Mouse (Mus musculus) intestine, embryonic 14.5 days (tissue): ENCODE measurements around the gene Chil5. TPM values are rescaled to one million over a fixed set of nuclear protein-coding genes. Genes with fewer than 3 reads are reported as not detected.
"Not testable (repeated sequence)": the region's sequence is repeated elsewhere in the genome, so short reads cannot be mapped to it uniquely, and the experiment has no call there.

ENCODE experiments used
- ATAC-seq: fragments of 200-750 bp; cut with Nextera tagmentation; replicated peaks from 2 replicates; pipeline ENCODE4 v1.8.0; 2017; ENCODE audit warnings: low read depth, moderate number of reproducible peaks, moderate TSS enrichment, moderate library complexity; ENCODE audit not compliant: low FRiP score, low TSS enrichment
- DNase-seq: peaks from one replicate; pipeline ENCODE4 v3.0.0-alpha.2; 2018; ENCODE audit warnings: low spot score
- H3K27ac ChIP-seq: fragments of 300-500 bp; sonication (generic); 2 replicates; pipeline ENCODE4 v1.5.1; 2014; ENCODE audit warnings: low read depth, mild to moderate bottlenecking, control low read depth
- H3K27me3 ChIP-seq: fragments of 300-500 bp; sonication (generic); replicated peaks from 2 replicates; pipeline ENCODE4 v1.6.1; 2014; ENCODE audit warnings: low read length, control low read depth; ENCODE audit not compliant: control insufficient read depth, insufficient read depth
- H3K36me3 ChIP-seq: fragments of 300-500 bp; sonication (generic); 2 replicates; pipeline ENCODE4 v1.6.1; 2014; ENCODE audit warnings: low read length, control low read depth; ENCODE audit not compliant: control insufficient read depth, insufficient read depth
- H3K4me1 ChIP-seq: fragments of 300-500 bp; sonication (generic); replicated peaks from 2 replicates; pipeline ENCODE4 v1.6.1; 2014; ENCODE audit warnings: low read length, control low read depth, mixed read lengths; ENCODE audit not compliant: control insufficient read depth, insufficient read depth
- H3K4me2 ChIP-seq: fragments of 300-500 bp; sonication (generic); 2 replicates; pipeline ENCODE4 v1.6.1; 2014; ENCODE audit warnings: low read length
- H3K4me3 ChIP-seq: fragments of 300-500 bp; sonication (generic); 2 replicates; pipeline ENCODE4 v1.5.1; 2014; ENCODE audit warnings: low read depth, low read length, control low read depth, mixed read lengths
- H3K9ac ChIP-seq: fragments of 300-500 bp; sonication (generic); 2 replicates; pipeline ENCODE4 v1.6.1; 2014; ENCODE audit warnings: mild to moderate bottlenecking, low read length
- H3K9me3 ChIP-seq: fragments of 300-500 bp; sonication (generic); 2 replicates; pipeline ENCODE4 v1.6.1; 2016; ENCODE audit warnings: low read length, control low read depth; ENCODE audit not compliant: control insufficient read depth
- WGBS: fragments of 180-500 bp; shearing (Covaris S2); extraction: QIAGEN DNeasy Blood & Tissue Kit; methylation state at CpG from one replicate; pipeline ENCODE4 v1.1.7; 2014; 5-methylcytosine and 5-hydroxymethylcytosine counted together
- polyA plus RNA-seq: library from polyadenylated mRNA; unstranded; fragments of >200 nt; fragmentation: Nextera tagmentation; extraction: Ambion mirVana; gene quantifications from 2 replicates; pipeline ENCODE4 v1.2.1, GENCODE M21; 2014

The Chil5 gene
- 0.19 TPM in 1 of 2 replicates, not detected in the other for polyA plus RNA-seq

DNA sequence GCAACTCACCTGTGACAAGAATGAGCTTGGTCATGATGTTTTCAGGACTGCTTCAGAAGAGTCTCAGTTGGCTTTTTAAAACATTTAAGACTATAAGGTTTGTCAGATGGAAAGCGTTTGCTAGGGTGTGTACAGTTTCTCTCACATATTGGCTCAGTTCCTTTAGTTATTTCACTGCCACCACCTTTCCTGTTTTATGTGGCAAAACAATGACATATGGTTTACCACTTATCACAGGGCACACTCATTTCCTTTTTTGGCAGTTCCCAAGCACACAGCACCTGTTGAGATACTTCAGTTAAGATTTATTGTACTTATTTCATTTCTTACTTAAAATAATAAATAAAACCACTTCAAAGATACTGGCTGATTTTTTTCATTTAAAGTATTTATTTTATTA lies at the start of gene Chil5:
Chil5 (minus strand) TSS at position 34 of the 400 bp plus-strand sequence.
- H3K9ac ChIP-seq, result no peak within 1 kb of the TSS
- H3K4me3 ChIP-seq, result no peak within 1 kb of the TSS
- H3K4me1 ChIP-seq, result no peaks in the 10 kb centered on the region
- ATAC-seq (no peak), DNase-seq (no peak)
- no peak within 1 kb of the TSS for H3K4me2 ChIP-seq
- no peaks in the 10 kb centered on the region for H3K36me3 ChIP-seq
- H3K27ac ChIP-seq, result no peak within 1 kb of the TSS
- WGBS, result 86% methylated on average over 1 of the region's 1 CpGs
- no peaks in the 10 kb centered on the region for H3K27me3 ChIP-seq
- H3K9me3 ChIP-seq, result no peaks in the 10 kb centered on the region

DNA sequence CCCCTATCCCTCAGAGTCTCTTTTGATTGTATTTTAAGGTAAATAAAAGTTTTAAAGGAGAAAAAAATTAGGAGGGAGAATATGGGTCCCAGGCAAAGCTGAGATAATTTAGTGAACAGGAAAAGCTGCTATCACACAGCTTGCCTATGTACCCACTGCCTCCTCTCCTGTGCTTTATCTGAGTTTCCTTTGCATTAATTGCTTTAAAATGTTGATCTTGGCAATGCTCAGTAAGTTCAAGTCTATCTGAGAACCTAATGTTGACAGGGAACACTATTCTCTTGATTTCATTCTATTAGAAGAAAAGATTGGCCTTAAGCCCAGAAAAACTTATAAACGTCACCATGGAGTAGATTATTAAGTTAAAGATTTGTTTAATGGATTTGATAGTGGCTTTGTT lies 42.2 kb upstream of the Chil5 start:
- Histone ChIP-seq H3K36me3 (no peaks in the 10 kb centered on the region), H3K4me1 (no peaks in the 10 kb centered on the region), H3K27ac (no peak overlapping the region), H3K9ac (no peak overlapping the region), H3K9me3 (no peaks in the 10 kb centered on the region), H3K4me2 (no peak overlapping the region), H3K27me3 (no peaks in the 10 kb centered on the region), H3K4me3 (no peak overlapping the region)
- 49% methylated on average over 1 of the region's 1 CpGs for WGBS
- no peak for DNase-seq
- ATAC-seq, result no peak

DNA sequence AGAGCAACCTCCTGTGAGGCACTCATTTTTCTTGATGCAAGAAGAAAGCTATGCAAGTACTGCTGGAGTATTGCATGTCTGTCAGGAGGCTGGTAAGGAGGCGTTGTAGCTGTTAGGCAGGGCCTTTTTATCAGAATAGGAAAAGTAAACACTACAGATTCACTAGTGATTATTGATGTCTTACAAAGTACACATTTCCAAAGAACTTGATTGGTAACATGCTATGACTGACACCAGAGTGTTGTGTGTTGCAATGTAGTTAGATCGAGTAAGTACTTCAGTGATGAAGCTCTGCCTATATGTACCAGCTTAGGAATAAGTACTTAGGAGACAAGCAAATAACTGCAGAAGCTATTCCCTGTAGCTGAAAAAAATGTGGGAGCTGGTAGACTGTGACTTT lies 38.4 kb upstream of the Chil5 start:
- Histone ChIP-seq H3K4me3 (no peak overlapping the region), H3K9me3 (no peaks in the 10 kb centered on the region), H3K27me3 (no peaks in the 10 kb centered on the region), H3K36me3 (no peaks in the 10 kb centered on the region), H3K9ac (no peak overlapping the region), H3K27ac (no peak overlapping the region), H3K4me2 (no peak overlapping the region), H3K4me1 (no peaks in the 10 kb centered on the region)
- no peak for ATAC-seq
- 69% methylated on average over 2 of the region's 2 CpGs for WGBS
- DNase-seq, result no peak

DNA sequence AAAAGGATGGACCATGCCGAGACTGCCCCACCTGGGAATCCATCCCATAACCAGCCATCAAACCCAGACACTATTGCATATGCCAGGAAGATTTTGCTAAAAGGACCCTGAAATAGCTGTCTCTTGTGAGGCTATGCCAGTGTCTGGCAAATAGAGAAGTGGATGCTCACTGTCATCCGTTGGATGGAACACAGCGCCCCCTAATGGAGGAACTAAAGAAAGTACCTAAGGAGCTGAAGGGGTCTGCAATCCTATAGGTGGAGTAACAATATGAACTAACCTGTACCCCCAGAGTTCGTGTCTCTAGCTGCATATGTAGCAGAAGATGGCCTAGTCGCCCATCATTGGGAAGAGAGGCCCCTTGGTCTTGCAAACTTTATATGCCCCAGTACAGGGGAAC lies 35.1 kb upstream of the Chil5 start:
- not testable (repeated sequence) for H3K27me3 ChIP-seq, DNase-seq, H3K27ac ChIP-seq, H3K9ac ChIP-seq, H3K36me3 ChIP-seq, H3K4me1 ChIP-seq, ATAC-seq, H3K4me2 ChIP-seq, H3K9me3 ChIP-seq, H3K4me3 ChIP-seq
- WGBS, result 41% methylated on average over 5 of the region's 5 CpGs

DNA sequence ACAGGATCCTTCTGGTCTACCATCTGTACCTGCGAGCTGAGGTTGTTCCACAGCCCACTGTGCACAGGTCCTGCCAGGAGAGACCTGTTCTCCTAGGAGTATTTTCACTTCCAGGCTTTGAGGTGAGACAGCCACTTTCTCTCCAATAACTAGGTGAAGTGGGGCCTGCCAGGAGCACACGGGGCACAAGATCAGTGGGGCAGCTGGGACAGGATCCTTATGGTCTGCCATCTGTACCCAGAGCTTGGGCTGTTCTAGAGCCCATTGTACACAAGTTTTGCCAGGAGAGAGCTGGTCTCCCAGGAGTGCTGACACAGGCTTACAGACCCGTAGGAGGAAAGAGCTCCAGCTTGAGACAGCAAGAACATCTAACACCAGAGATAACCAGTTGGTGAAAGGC lies 25.4 kb upstream of the Chil5 start:
- H3K27me3 ChIP-seq, result no peaks in the 10 kb centered on the region
- H3K36me3 ChIP-seq, result no peaks in the 10 kb centered on the region
- no peaks in the 10 kb centered on the region for H3K4me1 ChIP-seq
- WGBS, result 75% methylated on average over 3 of the region's 3 CpGs
- H3K9ac ChIP-seq, result no peak overlapping the region
- ATAC-seq, result no peak
- H3K27ac ChIP-seq, result no peak overlapping the region
- no peak overlapping the region for H3K4me3 ChIP-seq
- no peak for DNase-seq
- no peaks in the 10 kb centered on the region for H3K9me3 ChIP-seq
- H3K4me2 ChIP-seq, result no peak overlapping the region

DNA sequence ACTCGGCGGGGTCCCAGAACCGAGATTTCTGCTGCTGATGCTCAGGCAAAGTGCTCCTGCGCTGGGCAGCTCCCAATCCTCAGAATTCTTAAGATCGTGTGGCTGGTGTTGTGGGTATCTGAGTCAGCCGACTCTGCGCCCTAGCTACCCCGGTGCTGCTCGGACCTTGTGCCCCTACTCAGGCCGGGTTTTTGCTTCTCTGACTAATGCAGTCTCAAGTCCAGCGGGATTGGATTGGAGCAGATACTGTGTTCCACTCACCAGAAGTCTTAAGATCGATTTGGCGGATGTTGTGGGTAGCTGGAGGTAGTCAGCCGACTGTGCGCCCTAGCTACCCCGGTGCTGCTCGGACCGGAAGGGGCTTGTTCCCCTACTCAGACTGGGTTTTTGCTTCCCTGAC lies 19.3 kb upstream of the Chil5 start:
- no peaks in the 10 kb centered on the region for H3K36me3 ChIP-seq
- no peaks in the 10 kb centered on the region for H3K9me3 ChIP-seq
- WGBS, result 60% methylated on average over 18 of the region's 18 CpGs
- no peak overlapping the region for H3K27ac ChIP-seq
- ATAC-seq (no peak), DNase-seq (no peak)
- no peaks in the 10 kb centered on the region for H3K27me3 ChIP-seq
- no peaks in the 10 kb centered on the region for H3K4me1 ChIP-seq
- H3K9ac ChIP-seq, result no peak overlapping the region
- H3K4me3 ChIP-seq, result no peak overlapping the region
- no peak overlapping the region for H3K4me2 ChIP-seq

DNA sequence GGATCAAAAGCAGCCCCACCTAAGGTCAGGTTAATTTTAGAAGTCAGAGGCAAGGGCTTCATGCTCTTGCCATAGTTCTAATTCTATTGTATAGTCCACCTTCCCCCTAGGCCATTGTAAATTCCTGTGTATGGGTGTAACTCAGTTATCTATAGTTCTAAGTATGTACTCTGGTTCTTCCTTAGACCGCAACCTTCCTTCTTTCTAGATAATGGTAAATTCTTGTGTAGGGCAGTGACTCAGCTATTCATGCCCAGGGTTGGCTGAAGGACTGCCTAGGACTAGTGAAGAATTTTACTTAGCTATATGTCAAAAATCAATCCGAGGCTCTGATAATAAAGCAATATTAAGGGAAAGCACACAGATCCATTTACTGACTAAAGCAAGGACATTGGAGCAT lies 7.7 kb upstream of the Chil5 start:
- DNase-seq, result no peak
- WGBS, result 86% methylated on average over 2 of the region's 2 CpGs
- ATAC-seq, result no peak

DNA sequence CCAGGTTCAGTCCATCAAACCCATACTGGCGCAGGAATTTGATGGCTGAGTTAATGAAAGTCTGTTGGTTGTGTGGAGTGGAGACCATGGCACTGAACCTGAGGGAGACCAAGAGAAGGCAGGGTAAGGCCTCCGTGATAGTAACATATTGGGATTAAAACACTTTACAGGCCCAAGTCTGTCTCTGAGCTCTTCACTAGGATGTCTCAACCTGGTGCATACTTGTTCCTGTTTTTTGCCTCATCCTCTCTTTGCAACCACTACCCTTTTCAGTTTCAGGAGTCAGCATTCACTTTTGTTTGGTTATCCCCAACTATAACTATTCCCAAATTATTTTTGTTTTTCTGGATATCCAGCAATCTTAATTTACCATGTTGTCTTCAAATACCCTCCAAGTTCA lies 8.5 kb downstream of the Chil5 start:
- no peaks in the 10 kb centered on the region for H3K9me3 ChIP-seq
- ATAC-seq (no peak), DNase-seq (no peak)
- no peaks in the 10 kb centered on the region for H3K36me3 ChIP-seq
- H3K27ac ChIP-seq, result no peak overlapping the region
- no peak overlapping the region for H3K4me2 ChIP-seq
- H3K4me1 ChIP-seq, result no peaks in the 10 kb centered on the region
- no peak overlapping the region for H3K9ac ChIP-seq
- H3K27me3 ChIP-seq, result no peaks in the 10 kb centered on the region
- H3K4me3 ChIP-seq, result no peak overlapping the region
- 75% methylated on average over 2 of the region's 2 CpGs for WGBS

More for the DNA sequence above, 7.7 kb upstream of the Chil5 start:
- H3K27ac ChIP-seq, result no peak overlapping the region
- H3K36me3 ChIP-seq, result no peaks in the 10 kb centered on the region
- H3K27me3 ChIP-seq, result no peaks in the 10 kb centered on the region
- H3K4me1 ChIP-seq, result no peaks in the 10 kb centered on the region
- H3K9me3 ChIP-seq, result no peaks in the 10 kb centered on the region
- no peak overlapping the region for H3K4me2 ChIP-seq
- no peak overlapping the region for H3K9ac ChIP-seq
- no peak overlapping the region for H3K4me3 ChIP-seq

DNA sequence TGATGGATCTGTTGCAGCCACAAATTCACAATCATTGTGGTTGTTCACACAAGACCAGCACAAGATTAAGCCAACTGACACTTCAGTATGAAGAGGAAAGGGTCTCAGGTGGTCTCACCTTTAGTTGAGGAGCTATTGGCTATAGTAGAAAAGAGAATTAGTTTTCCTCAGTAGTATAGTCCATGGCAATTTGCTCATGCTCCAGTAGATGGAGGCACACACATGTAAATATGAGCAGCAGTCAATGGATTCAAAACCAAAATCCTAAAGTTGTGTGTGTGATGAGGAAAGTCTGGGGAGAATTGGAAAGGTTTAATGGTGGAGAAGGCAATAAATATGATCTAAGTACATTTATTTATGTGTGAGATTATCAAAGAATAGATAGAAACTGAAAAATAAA lies 10.8 kb downstream of the Chil5 start:
- Histone ChIP-seq H3K36me3 (no peaks in the 10 kb centered on the region), H3K9ac (no peak overlapping the region), H3K4me1 (no peaks in the 10 kb centered on the region), H3K9me3 (no peaks in the 10 kb centered on the region), H3K27me3 (no peaks in the 10 kb centered on the region), H3K27ac (no peak overlapping the region), H3K4me2 (no peak overlapping the region), H3K4me3 (no peak overlapping the region)
- no peak for DNase-seq
- no peak for ATAC-seq
